Mouse (Mus musculus): ENCODE measurements around the gene Cep290.
"Not testable (repeated sequence)": the region's sequence is repeated elsewhere in the genome, so short reads cannot be mapped to it uniquely, and the experiment has no call there.

The Cep290 gene

DNA sequence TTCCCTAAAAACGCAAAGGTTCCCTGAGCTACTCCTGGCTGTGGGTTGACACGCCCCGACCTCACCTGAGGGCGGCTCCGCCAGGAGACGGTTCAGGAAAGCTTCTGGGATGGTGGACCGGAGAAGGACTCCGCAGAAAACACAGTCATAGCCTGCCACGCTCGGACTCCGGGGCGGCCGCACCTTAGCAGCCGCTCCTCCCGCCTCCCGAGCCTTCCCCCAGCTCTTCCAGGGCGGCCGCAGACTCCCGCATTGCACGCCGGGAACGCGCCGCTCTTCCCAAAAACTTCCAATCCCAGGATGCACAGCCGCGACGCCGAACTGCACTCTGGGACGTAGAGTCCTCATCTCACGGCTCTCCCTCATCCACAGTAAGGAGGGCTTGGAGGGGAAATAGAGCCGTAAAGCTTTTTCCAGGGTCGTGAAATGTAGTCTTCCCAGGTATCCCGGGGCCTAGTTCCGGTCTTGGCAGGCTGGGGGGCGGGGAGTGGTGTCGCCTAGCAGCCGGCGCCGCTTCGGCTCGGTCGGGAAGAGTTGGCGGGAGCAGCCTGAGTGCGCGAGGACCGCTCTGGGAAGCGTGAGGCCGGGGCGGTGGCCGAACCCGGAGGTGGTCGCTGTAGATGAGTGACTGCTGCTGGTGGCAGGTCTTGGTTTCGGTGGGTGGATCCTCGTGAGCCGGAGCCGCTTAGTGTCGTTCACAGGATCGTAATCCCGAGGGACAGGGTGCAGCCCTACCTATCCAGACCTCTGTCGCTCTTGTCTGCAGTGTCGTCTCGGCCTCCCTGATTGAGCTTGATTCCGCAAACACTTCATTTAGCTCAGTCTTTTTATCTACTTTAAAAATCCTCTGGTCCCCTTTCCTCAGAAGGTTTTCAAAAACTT lies at the start of gene Cep290, which contains the start of gene Tmtc3:
Cep290 (plus strand) TSS at position 462 of the 882 bp plus-strand sequence.
Tmtc3 (minus strand) TSS at position 254 of the 882 bp plus-strand sequence.
- DNase-seq: peak; percentile 97

DNA sequence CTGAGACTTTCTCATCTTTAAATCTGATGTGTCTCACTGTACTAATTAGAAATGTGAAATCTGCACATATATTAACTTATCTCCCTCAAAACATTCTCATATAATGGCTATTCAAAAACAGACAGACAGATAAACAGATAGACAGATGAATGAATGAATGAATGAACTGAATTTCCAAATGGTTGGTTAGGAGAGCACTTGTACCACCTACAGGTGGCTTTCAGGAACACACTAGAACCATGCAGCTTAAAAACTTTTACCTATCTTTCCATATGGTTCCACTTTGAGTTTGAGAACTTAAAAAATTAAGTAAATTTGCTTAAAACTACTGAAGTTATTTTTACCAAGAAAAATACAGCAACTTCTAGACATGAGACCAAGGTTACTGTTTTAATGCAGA lies 38.0 kb upstream of the Cep290 start:
- no peak for DNase-seq

DNA sequence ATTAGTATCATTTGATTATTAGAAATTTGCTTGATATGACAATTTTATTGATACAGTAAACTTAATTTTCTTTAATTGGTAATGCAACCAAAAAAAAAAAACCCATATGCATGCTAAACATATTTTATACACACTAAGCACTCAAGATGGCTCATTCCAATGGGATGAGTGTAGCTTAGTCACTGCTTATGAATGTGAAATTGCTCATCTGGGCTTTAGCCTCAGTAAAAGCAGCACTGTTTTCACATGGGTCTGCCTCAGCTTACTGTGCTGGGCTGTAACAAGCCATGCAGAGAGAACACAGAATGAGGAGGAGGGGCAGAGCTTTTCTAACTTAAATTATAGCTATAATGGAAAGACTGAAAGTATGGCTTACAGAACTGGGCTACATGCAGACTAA lies 26.8 kb upstream of the Cep290 start:
- DNase-seq: no peak

DNA sequence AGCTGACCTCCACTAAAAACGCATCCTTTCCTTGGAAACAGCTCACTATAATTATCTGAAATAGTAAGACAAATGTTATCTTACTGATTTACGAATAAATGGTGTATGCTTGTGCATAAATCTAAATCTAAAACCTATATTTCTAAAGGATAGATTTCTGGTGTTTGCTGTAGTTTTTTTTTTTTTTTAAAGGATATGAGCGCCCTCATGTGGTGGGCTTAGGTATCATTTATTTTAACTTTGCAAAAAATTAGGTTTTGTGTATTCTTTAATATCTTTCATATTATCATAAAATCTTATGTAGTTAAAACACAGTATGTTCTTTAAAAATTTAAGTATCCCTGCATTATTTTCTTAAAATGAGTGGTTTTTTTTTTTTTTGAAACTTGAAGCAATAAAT lies 12.3 kb upstream of the Cep290 start:
- DNase-seq: no peak

DNA sequence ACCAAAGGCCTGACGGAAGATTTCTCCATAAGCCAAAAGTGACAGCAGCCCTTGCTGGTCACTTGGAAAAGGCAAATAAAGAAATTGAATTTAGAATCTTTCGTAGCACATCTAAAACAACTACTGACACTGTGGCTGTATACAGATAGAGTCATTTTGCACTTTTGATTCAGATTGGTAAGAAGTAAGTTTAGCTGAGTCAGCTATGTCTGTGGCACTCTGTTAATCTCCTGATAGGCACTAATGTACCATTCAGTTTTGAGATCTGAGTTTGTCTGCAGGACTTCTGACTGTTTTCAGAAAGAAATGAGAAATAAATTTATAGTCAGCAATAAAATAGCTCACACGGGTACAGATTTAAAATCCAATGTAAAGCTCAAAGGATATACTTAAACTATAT lies 7.8 kb upstream of the Cep290 start:
- DNase-seq: no peak

DNA sequence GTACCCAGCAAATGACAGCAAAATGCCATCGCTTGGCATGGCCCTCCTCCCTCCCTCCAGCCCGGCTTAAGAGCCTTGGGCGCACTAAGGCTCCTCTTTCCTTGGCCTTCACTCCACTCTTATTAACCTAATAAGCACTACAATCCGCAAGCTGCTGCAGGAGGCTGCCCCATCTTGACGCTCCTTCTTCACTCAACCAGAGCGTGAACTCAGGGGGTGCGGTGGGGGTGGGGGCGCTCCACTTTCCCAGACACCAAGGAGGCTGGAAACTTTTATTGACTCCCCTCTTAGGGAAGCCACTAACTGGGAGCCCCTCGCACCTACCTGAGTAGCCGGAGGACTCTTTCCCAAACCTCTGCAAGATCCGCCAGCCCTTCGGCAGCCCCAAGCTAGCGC lies 659 bp upstream of the Cep290 start:
- DNase-seq: no peak

DNA sequence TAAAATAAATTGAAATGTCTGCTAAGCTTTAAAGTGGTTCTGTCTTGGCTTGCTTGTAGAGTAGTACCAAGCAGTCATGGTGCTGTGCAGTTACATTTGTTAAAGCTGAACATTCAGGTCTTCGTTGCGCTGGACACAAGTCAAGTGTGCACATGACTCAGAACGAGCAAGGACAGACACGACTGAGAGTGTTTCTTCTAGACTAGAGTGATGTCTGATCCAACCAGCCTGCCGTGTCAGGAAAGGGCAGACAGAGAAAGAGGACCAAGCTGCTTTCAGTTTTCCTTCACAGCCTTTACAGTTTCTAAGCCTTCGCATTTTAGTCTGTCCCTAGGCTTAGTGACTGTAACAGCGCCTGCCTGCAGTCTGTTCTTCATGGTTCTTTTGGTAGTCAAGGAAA lies 4.6 kb downstream of the Cep290 start:
- DNase-seq: no peak

DNA sequence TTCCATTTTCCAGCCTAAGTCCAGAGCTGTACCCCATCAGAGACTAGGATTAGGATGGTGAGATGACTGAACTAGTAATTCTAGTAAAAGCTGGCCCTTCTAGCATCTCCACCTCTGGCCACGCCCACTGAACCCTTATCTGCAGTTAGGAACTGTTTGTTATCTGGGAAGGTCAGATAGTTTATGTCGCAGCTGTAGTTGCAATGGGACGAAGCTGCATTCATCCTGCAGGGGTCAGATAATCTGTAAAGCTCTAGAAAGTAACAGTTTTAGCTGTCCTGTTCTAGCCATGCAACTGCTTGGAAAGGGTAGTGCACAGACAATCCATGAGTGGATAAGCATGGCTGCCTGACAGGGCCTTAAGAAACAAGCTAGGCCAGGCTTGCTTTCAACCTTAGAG lies 11.0 kb downstream of the Cep290 start:
- DNase-seq: no peak

DNA sequence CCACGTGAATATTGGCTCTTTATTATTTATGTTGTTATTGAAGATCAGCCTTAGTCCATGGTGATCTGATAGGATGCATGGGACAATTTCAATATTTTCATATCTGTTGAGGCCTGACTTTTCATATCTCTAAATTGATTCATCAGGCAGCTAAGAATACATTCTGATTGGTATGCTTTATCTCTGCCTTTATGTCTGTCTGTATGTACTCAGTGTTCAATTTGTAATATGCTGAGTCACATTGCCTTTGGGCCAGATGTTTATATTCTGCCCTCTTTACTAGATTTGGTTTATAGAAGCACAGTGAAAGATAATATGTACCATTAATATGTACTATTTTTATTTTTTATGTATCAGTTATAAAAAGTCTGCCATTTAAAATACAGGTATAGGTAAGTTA lies 20.8 kb downstream of the Cep290 start:
- DNase-seq: no peak

DNA sequence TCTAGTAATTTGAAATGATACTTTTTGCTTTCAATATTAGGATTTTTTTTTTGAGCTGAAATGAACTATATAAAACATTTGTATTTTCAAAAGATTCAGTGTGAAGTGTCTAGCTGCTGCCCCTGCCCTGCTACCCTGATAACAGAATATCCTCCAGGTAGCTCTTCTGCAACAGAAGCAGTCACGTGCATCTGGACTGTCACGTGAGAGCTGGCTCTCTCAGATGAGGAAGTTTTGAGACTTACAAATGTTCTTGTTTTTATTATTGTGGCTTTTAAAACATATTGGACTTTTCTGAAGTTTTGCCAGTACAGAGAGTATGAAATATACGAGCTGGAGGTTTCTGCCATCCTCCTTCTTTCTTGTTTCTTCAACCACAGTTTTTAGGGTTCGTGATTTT lies 34.3 kb downstream of the Cep290 start:
- DNase-seq: no peak

DNA sequence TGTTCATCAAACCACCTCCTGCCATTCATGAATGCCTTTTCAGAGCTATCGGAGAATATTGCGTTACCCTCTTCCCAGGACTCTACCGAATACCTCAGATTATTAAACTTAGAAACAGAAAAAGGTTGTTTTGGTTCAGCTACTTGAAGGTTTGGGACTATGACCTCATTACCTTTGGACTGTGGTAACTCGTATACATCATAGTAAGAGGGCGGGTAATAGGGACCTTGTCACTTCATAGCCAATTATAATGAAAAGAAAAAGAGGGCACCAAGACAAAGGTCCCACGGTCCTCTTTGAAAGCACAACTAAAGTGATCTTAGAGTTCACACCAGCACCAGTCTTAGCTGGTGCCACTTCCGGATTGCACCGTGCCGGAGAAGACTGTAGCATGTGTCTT lies 35.0 kb downstream of the Cep290 start:
- DNase-seq: no peak

DNA sequence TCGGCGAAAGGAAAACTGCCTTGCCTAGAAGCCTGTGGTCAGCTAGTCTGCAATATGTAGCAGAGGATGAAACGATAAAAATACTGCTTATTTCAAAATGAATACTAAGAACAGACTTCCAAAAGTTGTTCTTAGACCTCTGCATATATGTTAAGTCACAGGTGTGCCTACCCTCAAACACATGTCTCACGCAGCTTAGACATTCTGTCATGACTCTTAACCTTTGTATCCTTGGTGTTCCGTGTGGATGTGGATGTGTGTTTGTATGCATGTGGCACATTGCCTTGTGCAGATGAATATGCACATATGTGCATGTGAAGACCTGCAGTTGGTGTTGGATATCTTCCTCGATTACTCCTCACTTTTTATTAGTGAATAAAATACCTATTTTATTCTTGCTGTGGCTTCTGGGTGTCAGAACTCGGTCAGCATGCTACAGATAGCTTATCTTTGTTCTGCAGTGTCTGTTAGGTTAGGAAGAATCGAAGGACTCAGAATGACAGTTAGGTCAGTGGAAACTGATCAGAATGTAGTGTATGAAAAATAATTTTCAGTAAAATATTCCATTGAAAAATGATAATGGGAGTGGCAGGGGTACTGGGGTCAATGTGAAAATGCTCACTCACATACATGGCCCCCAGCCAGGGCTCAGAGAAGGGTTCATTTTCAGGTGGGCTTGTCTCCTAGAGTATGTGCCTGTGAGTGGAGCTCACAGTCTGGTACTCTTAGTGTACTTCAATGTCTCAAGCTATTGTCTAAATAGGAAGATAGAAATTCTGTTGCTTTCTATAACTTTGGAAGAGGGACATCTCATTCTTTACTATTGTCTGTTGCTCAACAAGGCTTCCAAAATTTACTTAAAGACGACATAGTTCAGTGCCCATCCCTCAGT lies 37.4 kb downstream of the Cep290 start:
- DNase-seq: no peak

DNA sequence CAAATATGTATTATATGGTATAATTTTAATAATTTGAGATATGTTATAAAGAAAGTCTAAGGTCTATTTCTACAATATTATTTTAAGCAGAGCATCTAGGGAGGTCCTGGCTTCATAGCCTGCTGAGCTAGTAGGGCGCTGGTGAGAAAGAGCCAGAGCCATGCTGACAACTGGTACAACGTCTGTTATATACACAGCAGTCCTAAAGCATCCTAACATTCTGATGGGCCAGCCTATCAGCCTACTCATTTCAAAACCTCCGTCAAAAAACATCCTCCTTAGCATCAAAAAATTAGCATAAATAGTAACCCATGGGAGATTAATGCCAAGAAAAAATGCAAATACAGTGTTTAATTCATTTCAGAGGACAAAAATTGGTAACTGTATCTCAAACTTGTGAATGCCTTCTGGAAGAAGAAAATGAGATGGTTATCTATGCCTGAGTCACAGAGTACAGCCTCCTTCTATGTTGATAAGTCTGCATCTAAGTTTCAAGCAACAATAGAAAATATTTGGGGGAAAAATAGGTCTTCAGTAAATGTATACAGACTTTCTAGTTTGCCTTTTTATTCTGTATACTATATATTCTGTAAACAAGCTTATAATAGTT lies 69.3 kb downstream of the Cep290 start:
- DNase-seq: no peak

DNA sequence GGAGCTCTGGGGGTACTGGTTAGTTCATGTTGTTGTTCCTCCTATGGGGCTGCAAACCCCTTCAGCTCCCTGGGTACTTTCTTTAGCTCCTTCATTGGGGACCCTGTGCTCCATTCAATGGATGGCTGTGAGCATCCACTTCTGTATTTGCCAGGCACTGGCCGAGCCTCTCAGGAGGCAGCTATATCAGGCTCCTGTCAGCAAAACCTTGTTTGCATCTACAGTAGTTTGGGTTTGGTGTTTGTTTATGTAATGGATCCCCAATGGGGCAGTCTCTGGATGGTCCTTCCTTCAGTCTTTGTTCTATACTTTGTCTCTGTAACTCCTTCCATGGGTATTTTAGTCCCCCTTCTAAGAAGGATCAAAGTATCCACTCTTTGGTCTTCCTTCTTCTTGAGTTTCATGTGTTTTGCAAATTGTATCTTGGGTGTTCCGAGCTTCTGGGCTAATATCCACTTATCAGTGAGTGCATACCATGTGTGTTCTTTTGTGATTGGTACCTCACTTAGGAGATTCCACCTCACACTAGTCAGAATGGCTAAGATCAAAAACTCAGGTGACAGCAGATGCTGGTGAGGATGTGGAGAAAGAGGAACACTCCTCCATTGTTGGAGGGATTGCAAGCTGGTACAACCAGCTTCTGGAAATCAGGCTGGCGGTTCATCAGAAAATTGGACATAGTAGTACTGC lies 73.0 kb downstream of the Cep290 start:
- not testable (repeated sequence) for DNase-seq

DNA sequence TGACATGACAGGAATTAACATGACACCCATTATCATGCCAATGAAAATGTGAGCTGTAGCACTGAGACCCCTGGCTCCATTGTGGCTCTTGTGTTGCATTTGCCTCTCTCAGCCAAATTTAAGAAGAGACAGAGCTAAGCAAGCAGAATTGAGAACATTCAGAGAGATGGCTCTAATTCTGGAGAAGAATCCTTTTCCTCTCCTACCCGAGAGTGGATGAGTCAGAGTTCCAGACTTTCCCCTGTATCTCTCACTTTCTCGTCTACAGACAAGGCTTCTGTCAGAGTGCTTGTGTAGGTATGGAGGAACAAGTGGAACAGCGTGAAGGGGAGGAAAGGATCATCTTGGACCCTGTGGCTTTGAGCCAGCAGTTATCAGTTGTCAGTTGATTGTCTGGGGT lies 76.8 kb downstream of the Cep290 start:
- no peak for DNase-seq

DNA sequence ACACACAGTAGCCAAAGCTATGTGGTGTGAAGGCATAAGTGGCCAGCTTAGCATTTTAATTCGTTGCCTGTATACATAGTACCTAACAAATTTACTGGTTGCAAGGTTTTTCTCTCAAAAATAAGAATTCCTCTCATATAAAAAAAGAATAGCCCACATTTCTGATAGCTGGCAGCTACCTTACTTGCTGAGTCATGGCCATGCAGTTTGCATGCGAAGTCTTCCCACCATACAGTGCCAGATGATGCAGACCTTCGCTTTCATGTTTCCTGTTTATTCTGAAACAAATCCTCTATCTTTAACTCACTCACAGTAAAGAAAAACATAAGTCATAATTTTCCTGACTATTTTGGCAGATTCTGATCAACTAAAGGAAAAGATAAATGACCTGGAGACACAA lies 84.3 kb downstream of the Cep290 start:
- no peak for DNase-seq

DNA sequence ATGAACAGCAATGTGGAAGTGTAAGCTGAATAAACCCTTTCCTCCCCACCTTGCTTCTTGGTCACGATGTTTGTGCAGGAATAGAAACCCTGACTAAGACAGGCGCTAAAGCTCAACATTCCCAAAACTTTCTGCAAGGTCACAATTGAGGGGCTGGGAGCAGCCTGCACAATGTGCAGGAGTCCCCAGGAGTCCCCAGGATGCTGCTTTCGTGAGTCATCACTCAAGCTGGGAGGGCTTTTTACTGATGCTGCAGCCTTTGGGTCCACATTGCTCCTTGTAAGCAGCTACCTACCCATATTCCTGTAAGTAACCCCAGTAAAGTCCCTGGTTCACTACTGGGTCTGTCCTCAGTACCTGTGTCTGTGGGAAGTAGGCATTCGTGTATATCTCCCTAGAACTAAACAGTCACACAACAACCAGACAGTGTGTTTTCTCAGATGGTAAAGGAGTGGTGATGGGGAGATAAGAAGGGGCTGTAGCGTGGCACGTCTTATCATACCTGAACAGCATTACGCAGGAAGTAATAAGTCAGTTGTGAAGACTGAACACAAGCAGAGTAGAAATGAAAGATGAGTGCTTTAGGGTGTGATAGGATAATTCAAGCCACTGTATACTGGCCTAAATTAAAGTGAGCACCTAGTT lies 87.3 kb downstream of the Cep290 start:
- no peak for DNase-seq

DNA sequence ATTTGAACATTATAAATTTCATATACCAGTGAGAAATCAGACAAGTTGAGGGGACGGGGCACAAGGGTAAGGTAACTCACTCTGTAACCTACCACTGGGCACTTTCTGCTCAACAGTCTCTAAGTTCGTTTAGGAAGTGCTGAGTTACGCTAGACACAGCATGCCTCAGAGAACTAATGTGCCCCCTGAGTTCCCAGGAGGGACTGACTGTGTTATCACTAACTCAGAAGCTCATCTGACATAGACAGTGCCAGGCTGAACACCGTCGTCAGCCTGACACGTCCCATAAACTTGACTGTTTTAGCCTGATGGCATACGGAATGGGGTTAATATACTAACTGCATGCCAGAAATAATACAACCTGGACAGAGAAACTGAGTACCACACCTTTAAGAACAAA lies 87.9 kb downstream of the Cep290 start:
- no peak for DNase-seq

DNA sequence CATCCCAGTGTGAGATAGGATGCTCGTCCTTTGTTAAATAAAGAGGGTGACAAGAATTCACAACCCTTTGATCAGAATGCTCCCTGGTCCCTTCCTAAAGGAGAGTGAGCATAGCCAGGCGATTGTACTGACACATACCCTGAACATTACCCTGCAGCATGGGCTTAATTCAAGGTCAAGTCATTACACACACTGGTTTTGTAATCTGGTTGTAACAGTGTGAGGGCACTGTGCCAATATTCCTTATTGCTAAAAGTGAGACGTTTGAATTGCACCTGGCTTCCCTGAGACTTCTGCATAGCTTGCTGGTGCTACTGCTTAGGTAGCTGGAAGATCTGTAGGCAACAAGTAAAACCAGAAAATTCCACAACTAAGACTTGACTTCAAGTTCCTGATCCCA lies 96.8 kb downstream of the Cep290 start:
- DNase-seq: no peak

DNA sequence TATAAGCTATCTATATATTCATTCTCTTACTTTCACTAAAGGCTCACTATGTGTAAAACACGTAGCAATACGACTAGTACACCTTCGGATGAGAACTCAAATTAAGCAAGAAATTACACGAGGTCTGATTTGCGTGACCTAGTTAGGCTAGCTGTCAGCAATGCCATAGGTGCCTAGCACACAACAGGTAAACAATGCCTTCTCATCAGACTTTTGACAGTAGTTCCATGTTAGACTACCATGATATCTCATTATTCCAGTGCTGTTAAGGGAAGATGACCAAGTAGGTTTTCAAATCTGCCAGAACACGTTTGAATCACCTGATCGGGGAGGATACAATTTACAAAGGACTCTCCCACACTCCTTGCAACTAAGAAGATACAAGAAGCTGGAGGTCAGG lies 101.2 kb downstream of the Cep290 start:
- DNase-seq: no peak

DNA sequence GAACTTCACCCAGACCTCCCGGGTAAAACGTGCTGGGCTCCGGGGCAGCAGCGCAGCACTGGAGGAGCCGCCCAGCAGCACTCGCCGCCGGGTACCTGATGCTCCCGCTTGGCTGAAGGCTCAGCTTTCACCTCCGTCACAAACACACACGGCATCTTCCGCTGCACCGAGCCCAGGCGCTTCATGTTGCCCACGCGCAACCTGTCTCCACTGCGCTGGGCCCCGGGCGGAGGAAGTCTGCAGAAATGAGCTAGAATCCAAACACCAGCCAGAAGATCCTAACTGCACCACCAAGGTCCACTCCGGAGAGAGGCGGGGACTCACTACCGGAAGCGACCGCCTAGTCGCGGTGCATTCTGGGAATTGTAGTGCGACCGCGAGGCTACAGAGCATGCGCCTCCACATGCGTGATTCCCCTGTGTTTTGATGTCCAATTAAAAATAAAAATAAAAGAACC lies 101.6 kb downstream of the Cep290 start:
- DNase-seq: peak; percentile 94

DNA sequence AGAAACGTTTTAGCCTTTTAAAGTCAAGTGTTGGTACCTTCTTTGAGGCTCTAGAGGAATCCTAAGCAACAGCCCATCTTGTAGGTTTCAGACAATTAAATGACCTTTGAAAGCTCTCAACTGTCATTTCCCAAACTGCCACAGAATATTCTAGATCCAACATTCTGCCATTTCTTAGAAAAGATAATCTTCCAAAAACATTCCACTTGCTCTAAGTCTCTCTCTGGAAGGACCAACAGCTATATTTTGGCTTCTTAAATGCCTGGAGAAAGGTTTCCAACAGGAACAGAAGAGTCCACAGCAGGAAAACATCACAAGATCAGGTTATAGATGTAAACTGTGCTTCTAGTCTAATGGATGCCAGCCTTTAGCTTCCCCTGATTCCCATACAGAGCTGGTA lies 103.0 kb downstream of the Cep290 start, which contains the start of the genes 4930430F08Rik and 1700017N19Rik:
4930430F08Rik (minus strand) TSS at position 101 of the 400 bp plus-strand sequence.
1700017N19Rik (plus strand) TSS at position 162 of the 400 bp plus-strand sequence.
- DNase-seq: no peak
